Mouse (Mus musculus): ENCODE measurements at regions not wholly inside any gene's neighbourhood (a gene's known extent, or its start where the extent isn't known, plus 50 kb on each side); places are given as distances from the start of the nearest gene placed in this dataset.

- Histone ChIP-seq H3K27me3 (ENCODE audit: control insufficient read depth, insufficient read depth, low read length) (no peaks in the 10 kb centered on the region), H3K27ac (ENCODE audit: low read depth, low read length) (no peak overlapping the region), H3K9ac (ENCODE audit: low read length) (no peak overlapping the region), H3K9me3 (ENCODE audit: control insufficient read depth, low read length) (no peaks in the 10 kb centered on the region), H3K4me1 (ENCODE audit: control insufficient read depth, insufficient read depth, low read length) (no peaks in the 10 kb centered on the region), H3K4me2 (ENCODE audit: low read depth) (no peak overlapping the region), H3K36me3 (ENCODE audit: control insufficient read depth, insufficient read depth, low read length) (no peaks in the 10 kb centered on the region), H3K4me3 (ENCODE audit: low read depth, low read length) (no peak overlapping the region)
- WGBS, result 52% methylated on average over 15 of the region's 15 CpGs
- DNase-seq (ENCODE audit: low spot score) (no peak), ATAC-seq (ENCODE audit: insufficient read depth, low FRiP score, low TSS enrichment) (no peak)
Measured at GRCm38 (mm10) chr9:63896073-63896807, 125.6 kb downstream of the Smad6 start.

GRCm38 (mm10) chr9:63892235-63892971 is 129.5 kb downstream of the Smad6 start:
- Histone ChIP-seq H3K9ac (ENCODE audit: low read length) (no peak overlapping the region), H3K4me1 (ENCODE audit: control insufficient read depth, insufficient read depth, low read length) (no peaks in the 10 kb centered on the region), H3K4me3 (ENCODE audit: low read depth, low read length) (no peak overlapping the region), H3K4me2 (ENCODE audit: low read depth) (no peak overlapping the region), H3K27me3 (ENCODE audit: control insufficient read depth, insufficient read depth, low read length) (no peaks in the 10 kb centered on the region), H3K36me3 (ENCODE audit: control insufficient read depth, insufficient read depth, low read length) (no peaks in the 10 kb centered on the region), H3K27ac (ENCODE audit: low read depth, low read length) (no peak overlapping the region), H3K9me3 (ENCODE audit: control insufficient read depth, low read length) (no peaks in the 10 kb centered on the region)
- DNase-seq (ENCODE audit: low spot score) (no peak), ATAC-seq (ENCODE audit: insufficient read depth, low FRiP score, low TSS enrichment) (no peak)
- 81% methylated on average over 17 of the region's 17 CpGs for WGBS

GRCm38 (mm10) chr9:63890717-63891116 is 131.1 kb downstream of the Smad6 start:
- Histone ChIP-seq H3K9ac (ENCODE audit: low read length) (no peak overlapping the region), H3K4me3 (ENCODE audit: low read depth, low read length) (no peak overlapping the region), H3K4me2 (ENCODE audit: low read depth) (no peak overlapping the region), H3K4me1 (ENCODE audit: control insufficient read depth, insufficient read depth, low read length) (no peaks in the 10 kb centered on the region), H3K27me3 (ENCODE audit: control insufficient read depth, insufficient read depth, low read length) (no peaks in the 10 kb centered on the region), H3K27ac (ENCODE audit: low read depth, low read length) (no peak overlapping the region), H3K36me3 (ENCODE audit: control insufficient read depth, insufficient read depth, low read length) (no peaks in the 10 kb centered on the region), H3K9me3 (ENCODE audit: control insufficient read depth, low read length) (no peaks in the 10 kb centered on the region)
- ATAC-seq (ENCODE audit: insufficient read depth, low FRiP score, low TSS enrichment) (no peak), DNase-seq (ENCODE audit: low spot score) (no peak)
- WGBS, result 73% methylated on average over 5 of the region's 5 CpGs

- 78% methylated on average over 6 of the region's 6 CpGs for WGBS
- H3K4me2 ChIP-seq (ENCODE audit: low read depth), result no peak overlapping the region
- H3K27ac ChIP-seq (ENCODE audit: low read depth, low read length), result no peak overlapping the region
- no peaks in the 10 kb centered on the region for H3K36me3 ChIP-seq (ENCODE audit: control insufficient read depth, insufficient read depth, low read length)
- H3K4me3 ChIP-seq (ENCODE audit: low read depth, low read length), result no peak overlapping the region
- no peak for ATAC-seq (ENCODE audit: insufficient read depth, low FRiP score, low TSS enrichment)
- H3K4me1 ChIP-seq (ENCODE audit: control insufficient read depth, insufficient read depth, low read length), result no peaks in the 10 kb centered on the region
- DNase-seq (ENCODE audit: low spot score), result no peak
- H3K9me3 ChIP-seq (ENCODE audit: control insufficient read depth, low read length), result no peaks in the 10 kb centered on the region
- H3K27me3 ChIP-seq (ENCODE audit: control insufficient read depth, insufficient read depth, low read length), result no peaks in the 10 kb centered on the region
- no peak overlapping the region for H3K9ac ChIP-seq (ENCODE audit: low read length)
Measured at GRCm38 (mm10) chr9:63889570-63889969, 131.8 kb upstream of the Smad3 start.

- Histone ChIP-seq H3K4me3 (ENCODE audit: low read depth, low read length) (no peak overlapping the region), H3K4me2 (ENCODE audit: low read depth) (no peak overlapping the region), H3K9me3 (ENCODE audit: control insufficient read depth, low read length) (no peaks in the 10 kb centered on the region), H3K36me3 (ENCODE audit: control insufficient read depth, insufficient read depth, low read length) (no peaks in the 10 kb centered on the region), H3K27ac (ENCODE audit: low read depth, low read length) (no peak overlapping the region), H3K4me1 (ENCODE audit: control insufficient read depth, insufficient read depth, low read length) (peaks cover 8% of the 10 kb centered on the region), H3K27me3 (ENCODE audit: control insufficient read depth, insufficient read depth, low read length) (no peaks in the 10 kb centered on the region), H3K9ac (ENCODE audit: low read length) (no peak overlapping the region)
- ATAC-seq (ENCODE audit: insufficient read depth, low FRiP score, low TSS enrichment), result no peak
- 85% methylated on average over 2 of the region's 2 CpGs for WGBS
- DNase-seq (ENCODE audit: low spot score), result no peak
Measured at GRCm38 (mm10) chr9:63884971-63885370, 127.2 kb upstream of the Smad3 start.

- no peaks in the 10 kb centered on the region for H3K9me3 ChIP-seq (ENCODE audit: control insufficient read depth, low read length)
- H3K4me3 ChIP-seq (ENCODE audit: low read depth, low read length), result no peak overlapping the region
- no peaks in the 10 kb centered on the region for H3K27me3 ChIP-seq (ENCODE audit: control insufficient read depth, insufficient read depth, low read length)
- ATAC-seq (ENCODE audit: insufficient read depth, low FRiP score, low TSS enrichment) (no peak), DNase-seq (ENCODE audit: low spot score) (no peak)
- WGBS, result 78% methylated on average over 6 of the region's 6 CpGs
- H3K4me2 ChIP-seq (ENCODE audit: low read depth), result no peak overlapping the region
- no peaks in the 10 kb centered on the region for H3K36me3 ChIP-seq (ENCODE audit: control insufficient read depth, insufficient read depth, low read length)
- peaks cover 15% of the 10 kb centered on the region for H3K4me1 ChIP-seq (ENCODE audit: control insufficient read depth, insufficient read depth, low read length)
- no peak overlapping the region for H3K27ac ChIP-seq (ENCODE audit: low read depth, low read length)
- no peak overlapping the region for H3K9ac ChIP-seq (ENCODE audit: low read length)
Measured at GRCm38 (mm10) chr9:63883738-63884520, 126.1 kb upstream of the Smad3 start.

GRCm38 (mm10) chr9:63881692-63882091 is 123.9 kb upstream of the Smad3 start:
- Histone ChIP-seq H3K4me2 (ENCODE audit: low read depth) (no peak overlapping the region), H3K4me1 (ENCODE audit: control insufficient read depth, insufficient read depth, low read length) (peaks cover 19% of the 10 kb centered on the region), H3K27me3 (ENCODE audit: control insufficient read depth, insufficient read depth, low read length) (no peaks in the 10 kb centered on the region), H3K36me3 (ENCODE audit: control insufficient read depth, insufficient read depth, low read length) (no peaks in the 10 kb centered on the region), H3K9me3 (ENCODE audit: control insufficient read depth, low read length) (no peaks in the 10 kb centered on the region), H3K27ac (ENCODE audit: low read depth, low read length) (no peak overlapping the region), H3K4me3 (ENCODE audit: low read depth, low read length) (no peak overlapping the region), H3K9ac (ENCODE audit: low read length) (no peak overlapping the region)
- ATAC-seq (ENCODE audit: insufficient read depth, low FRiP score, low TSS enrichment) (0 out of 2 replicates have a peak, but pooled peaks have one; percentile 37), DNase-seq (ENCODE audit: low spot score) (peak; percentile 44)
- WGBS, result 75% methylated on average over 10 of the region's 10 CpGs

GRCm38 (mm10) chr9:63881261-63881563 is 123.4 kb upstream of the Smad3 start:
- Histone ChIP-seq H3K27me3 (ENCODE audit: control insufficient read depth, insufficient read depth, low read length) (no peaks in the 10 kb centered on the region), H3K4me3 (ENCODE audit: low read depth, low read length) (no peak overlapping the region), H3K4me1 (ENCODE audit: control insufficient read depth, insufficient read depth, low read length) (peaks cover 19% of the 10 kb centered on the region), H3K36me3 (ENCODE audit: control insufficient read depth, insufficient read depth, low read length) (no peaks in the 10 kb centered on the region), H3K9ac (ENCODE audit: low read length) (no peak overlapping the region), H3K4me2 (ENCODE audit: low read depth) (no peak overlapping the region), H3K27ac (ENCODE audit: low read depth, low read length) (no peak overlapping the region), H3K9me3 (ENCODE audit: control insufficient read depth, low read length) (no peaks in the 10 kb centered on the region)
- WGBS, result 58% methylated on average over 4 of the region's 4 CpGs
- DNase-seq (ENCODE audit: low spot score) (peak; percentile 67), ATAC-seq (ENCODE audit: insufficient read depth, low FRiP score, low TSS enrichment) (peak; percentile 25; the same call in 1 of the 2 replicates)
